Mouse (Mus musculus): ENCODE measurements around the gene Slit3.

The Slit3 gene

DNA sequence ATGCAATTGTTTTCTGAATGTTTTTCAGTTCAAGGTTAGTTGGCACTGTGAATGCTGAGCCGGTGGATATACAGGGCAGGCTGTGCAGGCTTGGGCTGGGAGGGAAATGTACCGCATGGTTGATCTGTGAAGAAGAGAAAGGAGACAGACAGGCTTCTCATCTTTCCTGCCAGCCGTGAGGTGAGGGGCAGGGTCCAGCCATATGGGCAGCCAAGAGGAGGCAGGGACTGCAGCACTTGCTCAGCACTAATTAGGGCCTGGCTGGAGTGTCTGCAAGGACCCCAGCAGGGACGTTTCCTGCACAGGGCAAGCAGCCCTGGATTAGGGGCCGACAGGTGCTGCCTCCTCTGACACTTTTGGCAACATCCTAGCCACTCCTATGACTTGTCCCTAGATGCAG is 184.1 kb downstream of the Slit3 start:
- no peak for DNase-seq (ENCODE audit: low spot score)

DNA sequence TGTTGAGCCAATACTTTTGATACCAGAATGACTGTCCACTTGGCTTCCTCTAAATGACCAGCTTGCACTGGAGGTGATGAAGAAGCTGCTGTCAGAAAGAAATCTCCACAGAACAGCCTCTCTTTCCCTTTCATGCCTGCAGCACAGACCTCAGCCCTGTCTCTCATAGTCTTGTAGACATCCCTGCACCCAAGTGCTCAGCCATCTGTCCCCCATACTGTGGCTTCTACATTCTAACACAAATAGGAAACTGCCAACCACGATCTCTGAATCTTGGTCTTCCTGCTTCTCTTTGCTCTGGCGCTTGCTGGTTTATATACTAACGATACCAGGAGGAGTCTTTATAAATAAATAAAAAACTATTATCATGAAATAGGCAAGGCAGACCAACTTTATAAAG is 184.9 kb downstream of the Slit3 start:
- DNase-seq (ENCODE audit: low spot score) = no peak

DNA sequence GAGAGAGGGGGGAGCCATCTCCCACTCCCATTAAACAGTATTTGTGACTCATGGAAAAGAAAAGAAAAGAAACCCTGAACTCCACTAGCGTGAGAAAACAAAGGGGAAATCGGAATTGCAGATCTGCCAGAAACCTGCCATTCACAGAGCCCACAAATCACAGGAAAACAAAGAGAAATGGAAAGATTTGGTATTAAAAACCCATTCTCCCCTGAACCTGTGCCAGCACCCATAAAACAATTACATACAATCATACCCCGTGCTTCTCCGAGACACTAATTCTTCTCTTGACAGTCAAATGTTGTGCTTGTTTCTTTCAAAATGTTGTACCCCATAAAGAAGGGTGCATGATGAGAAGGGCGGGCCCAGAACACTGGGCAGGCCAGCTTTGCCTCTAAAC is 185.9 kb downstream of the Slit3 start:
- no peak for DNase-seq (ENCODE audit: low spot score)

DNA sequence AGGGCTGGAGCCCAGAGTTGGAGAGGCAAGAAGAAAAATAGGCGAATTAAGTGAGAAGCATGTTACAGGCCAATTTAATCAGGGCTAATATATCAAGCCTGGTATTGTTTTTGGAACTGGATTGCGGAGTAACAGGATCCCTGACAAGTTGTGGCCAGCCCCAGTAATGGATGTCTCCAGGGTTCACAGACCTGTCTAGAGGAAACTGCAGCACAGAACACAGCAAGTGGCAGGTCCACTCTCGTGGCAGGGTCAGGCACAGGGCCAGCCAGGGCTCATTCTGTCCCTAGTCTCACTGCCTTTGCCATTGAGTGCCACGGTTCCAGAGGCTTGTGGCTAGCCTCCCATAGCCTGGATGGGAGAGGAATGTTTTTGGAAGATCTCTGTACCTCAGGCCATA is 187.0 kb downstream of the Slit3 start:
- no peak for DNase-seq (ENCODE audit: low spot score)

DNA sequence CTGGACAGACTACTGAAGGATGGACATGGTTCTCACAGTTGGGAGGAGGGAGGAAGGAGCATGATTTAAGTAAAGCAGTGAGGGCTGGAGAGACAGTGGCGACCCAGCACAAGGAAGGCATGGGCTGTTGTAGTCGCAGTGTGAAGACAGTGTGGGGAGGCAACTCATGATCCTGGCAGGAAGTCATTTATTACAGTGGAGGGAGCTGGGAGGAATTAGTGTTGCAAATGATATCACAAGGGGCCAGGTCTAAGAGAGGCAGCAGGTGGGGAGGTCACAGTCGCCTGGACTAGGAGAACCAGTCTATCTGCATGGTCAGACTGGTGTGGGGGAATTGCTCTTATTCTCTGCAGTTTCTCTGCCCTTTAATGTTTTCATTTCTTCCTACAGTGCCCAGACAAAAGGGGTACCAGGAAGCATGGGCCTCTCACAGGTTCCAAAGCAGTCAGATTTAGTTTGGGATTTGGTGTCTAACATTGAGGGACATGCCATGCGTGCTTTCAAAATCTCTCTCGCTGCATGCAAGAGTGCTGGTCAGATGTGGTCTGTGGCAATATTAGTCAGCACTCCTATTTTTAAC is 194.5 kb downstream of the Slit3 start:
- DNase-seq (ENCODE audit: low spot score) = no peak

DNA sequence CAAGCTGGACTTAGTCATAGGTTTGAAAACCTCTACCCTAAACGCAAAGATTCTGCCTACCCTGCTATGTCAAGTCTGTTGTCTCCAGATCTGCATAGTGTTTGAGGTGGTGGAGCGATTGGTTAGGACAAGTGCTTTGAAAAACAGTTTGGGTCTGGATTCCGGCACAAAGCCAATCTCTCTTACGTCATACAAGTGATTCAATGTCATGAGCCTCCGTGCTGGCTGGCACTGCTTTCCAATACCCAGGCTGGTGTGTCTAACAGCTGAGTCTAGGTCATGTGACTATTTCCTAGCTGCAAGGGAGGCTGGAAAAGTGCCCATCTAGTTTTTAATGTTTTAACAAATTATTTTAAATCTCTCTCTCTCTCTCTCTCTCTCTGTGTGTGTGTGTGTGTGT is 196.2 kb downstream of the Slit3 start:
- no peak for DNase-seq (ENCODE audit: low spot score)

DNA sequence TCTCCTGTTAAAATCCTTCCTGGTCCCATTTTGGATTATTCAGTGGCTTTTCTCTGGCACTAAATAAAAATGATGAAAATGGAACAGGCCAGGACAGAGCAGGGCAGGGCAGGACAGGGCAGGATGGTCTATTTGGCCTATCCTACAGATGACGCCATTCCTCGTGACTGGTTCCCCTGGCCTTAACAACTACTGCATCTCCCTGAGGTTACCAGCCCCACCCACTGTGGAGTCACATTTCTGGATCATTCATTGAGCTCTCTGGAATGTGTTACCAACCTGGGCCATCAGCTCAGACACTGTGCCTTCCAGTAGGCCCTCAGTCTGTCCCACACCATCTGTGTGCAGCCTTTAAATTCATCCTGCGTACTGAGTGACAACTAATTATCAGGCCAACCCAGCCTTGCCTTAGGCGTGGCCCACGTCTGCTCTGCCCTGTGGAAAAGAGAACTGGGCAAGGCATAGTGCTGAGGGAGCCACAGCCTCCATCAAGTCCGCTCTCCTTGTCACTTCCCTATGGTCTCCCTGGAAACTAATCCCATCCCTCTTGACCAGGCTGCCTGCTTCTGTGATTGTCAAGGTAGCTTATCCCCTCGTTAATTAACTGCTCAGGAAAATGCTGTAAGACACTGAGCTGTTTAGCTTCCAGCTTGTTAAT is 196.9 kb downstream of the Slit3 start:
- no peak for DNase-seq (ENCODE audit: low spot score)

DNA sequence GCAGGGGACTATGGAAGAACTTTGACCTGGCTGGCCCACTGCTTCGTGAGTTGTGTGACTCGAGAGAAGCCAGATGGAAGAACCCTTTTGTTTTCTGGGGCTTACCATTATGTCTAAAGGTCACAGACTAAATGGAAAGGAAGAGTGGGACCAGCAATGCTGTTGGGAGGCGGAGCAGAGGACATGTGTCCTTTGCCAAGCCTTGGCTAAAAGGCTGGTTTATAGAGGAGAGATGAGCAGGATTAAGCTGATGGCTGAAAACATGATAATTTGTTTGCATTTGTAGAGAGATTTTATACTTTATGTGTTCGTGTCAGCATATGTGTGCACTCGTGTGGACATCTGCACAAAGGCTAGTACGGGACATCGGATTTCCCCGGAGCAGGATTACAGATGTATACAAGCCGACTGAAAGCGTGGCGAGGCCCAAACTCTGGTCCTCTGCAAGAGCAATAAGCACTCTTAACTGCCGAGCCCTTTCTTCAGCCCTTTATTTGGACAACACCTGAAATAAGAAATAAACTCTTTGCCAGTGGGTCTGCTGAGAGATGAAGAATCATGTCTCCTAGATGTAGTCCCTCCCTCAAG is 197.5 kb downstream of the Slit3 start:
- no peak for DNase-seq (ENCODE audit: low spot score)

DNA sequence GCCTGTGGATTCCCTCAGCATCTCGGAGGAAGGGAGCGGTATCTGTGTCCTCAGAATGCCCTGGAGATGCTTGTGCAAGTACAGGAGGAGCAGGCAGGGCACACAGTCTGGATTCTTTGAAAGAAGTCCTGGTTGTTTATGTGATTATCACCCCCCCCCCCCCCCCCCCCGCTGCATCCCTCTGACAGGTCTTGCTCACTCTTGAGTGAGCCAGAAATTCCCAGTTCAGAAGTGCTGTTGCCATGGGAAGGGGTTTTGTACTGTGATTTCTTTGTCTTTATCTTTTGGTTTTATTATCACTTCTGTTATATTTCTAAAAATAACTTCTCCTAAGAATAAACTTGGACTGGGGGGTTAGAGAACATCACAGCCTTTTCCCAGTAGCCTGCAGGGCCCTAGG is 199.5 kb downstream of the Slit3 start:
- no peak for DNase-seq (ENCODE audit: low spot score)

DNA sequence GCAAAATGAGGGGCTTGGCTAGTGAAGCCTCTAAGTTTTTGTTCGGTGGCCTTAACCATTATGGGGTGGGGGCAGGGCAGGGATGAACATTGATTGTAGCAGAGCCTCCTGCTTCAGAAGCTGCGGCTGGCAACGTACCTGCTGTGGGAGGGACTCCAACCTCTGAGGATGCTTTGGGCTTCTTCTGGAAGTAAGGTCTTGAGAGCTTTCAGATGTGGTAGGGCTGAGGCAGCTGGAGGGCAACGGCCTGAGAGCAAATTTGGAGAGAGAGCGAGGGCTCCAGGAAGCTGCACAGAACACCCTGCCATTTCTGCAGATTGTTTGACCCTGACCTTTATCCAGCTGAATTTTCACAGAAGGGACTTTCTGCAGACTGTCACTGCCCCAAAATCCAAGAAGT is 203.4 kb downstream of the Slit3 start:
- DNase-seq (ENCODE audit: low spot score) = no peak

DNA sequence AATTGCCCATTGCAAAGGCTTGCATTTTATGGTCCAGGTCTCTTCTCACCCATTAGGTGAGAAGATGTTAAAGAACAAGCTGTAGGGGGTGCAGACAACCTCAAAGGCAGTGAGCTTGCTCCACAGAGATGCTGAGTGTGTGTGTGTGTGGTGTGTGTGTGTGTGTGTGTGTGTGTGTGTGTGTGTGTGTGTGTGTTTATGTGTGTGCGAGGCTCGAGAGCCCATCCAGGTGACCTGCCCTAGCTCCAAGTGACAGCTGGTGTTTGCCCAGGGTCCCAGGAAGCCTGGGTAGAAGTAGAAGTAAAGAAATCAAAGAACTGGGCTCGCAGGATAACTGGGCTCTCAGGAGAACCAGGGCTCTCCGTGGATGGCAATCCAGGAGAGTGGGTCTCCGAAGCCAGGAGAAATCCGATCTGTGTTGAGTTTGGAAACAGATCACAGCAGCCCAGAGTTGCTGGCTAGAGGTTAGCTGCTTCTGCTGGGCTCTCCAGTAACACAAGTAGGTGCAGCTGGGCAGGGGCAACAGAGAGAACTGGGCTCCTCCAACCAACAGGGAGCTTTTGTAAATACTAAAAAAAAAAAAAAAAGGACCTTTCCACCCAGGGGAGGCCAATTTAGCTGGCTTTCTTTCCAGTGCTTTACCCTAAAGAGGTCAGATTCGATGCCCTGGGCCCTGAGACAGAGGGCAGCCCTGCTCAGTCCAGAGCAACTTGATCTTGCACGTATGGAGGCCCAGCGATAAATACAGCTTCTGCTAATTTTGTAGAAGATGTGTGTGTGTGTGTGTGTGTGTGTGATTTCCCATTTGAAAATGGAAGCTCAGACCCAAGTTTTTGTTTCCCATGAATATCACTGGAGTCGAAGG is 204.3 kb downstream of the Slit3 start:
- no peak for DNase-seq (ENCODE audit: low spot score)

DNA sequence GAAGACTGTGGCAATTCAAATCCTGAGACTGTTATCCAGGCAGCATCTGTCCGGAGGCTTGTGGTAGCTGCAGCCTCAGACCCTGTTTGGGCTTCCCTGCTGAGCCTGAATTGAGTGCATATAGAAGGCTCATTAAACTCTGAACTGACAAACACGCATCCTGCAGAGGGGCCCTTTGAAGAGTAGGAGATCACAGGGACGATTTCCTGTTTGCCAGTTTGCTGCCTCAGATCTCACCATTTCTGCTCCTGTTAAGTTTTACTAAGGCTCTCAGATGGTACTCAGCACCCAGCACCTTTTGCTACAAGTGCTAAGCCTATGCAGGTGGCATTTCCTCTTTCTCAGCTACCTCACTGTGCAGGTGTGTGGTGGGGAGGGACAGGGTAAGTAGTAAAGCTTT is 205.3 kb downstream of the Slit3 start:
- DNase-seq (ENCODE audit: low spot score) = no peak

DNA sequence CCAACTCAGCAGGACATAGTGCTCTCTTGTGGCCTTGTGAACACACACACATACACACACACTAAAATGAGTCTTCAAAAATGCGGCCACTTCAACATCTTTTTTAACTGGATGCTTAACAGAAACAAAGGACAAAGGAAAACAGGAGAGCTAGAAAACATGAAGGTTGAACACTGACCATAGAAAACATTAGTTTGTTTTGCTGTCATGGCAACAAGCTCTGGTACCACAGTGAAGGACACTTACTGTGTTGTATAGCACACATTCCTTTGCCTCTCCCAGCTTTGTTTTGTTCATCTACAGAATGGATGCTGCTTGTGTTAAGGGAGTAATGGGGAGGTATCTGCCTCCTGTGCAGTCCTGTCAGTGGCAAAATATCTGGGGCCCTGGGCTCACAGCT is 206.9 kb downstream of the Slit3 start:
- no peak for DNase-seq (ENCODE audit: low spot score)

DNA sequence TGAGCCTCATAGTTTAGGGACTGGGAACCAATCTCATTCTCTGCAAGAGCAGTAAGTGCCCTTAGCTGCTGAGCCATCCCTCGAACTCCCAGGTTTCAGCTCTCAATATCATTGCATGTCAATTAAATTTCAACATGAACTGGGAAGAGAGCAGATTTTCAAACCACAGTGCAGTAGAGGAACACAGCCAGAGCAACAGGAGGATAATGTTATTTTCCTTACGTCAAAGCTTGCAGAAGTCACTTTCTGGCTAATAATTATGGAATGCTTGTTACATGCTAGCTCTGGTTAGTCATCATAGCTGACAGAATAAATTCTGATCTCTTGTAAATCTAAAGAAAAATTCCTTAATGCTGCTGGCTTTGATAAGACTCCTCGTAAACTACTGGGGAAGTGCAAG is 210.5 kb downstream of the Slit3 start:
- DNase-seq (ENCODE audit: low spot score) = no peak

DNA sequence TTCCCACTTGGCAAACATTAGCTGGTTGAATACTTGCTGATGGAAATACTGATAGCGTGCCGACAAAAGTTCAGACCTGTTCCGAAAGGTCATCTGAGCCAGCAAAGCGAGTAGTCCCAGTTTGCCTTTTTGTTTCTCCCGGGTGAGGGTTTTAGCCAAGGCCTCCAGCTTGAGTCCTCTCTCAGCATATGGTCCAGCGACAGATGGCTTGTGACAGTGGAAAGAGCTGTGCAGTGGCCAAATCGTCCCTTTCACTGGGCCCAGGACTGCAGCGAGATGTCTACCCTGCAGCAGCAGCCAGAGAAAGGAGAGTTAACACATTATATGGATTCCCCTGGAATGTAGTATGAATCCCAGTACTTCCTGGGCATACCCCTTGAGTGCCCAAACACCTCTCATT is 215.5 kb downstream of the Slit3 start:
- DNase-seq (ENCODE audit: low spot score) = no peak

DNA sequence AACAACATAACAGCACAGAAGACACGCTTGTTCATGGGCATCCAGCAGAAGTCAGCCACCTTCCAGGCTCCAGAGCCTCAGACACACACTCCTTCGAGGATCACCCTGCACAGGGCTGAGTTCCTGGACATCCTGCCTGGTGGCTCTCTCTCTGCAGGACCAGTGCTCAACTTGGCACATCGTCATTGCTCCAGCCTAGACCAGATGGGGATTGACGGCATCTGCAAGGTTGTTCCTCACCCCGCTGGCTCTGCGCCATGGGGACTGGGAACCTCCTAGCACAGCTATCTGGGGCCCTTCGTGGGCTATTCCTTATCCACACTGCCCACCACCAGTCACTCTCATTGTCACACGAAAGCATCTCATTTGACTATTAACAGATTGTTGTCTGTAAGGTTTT is 216.5 kb downstream of the Slit3 start:
- peak; percentile 62 for DNase-seq (ENCODE audit: low spot score)

DNA sequence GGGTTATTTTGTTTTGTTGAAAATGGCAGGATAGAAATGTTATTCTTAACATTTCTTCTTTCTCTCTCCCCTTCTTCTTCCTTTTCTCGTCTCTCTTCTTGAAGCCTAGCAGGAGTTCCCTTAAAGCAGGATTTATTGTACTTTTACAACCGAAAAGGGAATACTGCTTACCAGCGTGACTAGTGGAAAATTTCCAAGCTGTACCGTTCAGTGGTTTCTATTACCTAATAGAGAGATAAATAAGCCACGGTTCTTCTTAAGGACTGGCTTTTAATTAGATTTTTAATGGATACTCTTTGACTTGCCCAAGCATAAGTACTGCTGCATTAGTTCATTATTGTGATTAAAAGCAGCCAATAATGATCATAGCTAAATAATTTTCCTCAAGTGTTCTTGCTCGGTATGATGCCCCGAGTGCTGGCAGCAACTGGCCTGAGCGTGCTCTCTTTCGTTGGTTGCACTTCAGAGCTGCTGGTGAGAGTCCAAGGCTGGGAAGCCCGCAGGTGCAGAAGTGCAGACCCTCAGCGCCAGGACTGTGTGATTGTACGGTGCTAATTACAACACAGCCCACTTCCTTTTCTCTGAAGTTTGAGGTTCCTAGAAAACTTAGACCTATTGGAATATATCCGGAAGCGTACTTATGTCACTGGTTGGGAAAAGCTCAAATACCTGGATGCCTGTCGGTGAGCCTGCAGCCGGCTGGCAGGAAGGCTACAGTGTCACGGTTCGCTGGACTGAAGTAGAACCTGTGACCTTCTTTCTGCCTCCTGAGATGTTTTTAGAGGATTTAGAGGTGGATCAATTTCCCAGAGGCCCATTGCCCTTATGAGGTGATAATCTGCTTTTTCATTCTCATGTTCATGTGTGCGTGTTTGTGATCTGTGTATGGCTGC is 217.1 kb downstream of the Slit3 start:
- DNase-seq (ENCODE audit: low spot score) = no peak

DNA sequence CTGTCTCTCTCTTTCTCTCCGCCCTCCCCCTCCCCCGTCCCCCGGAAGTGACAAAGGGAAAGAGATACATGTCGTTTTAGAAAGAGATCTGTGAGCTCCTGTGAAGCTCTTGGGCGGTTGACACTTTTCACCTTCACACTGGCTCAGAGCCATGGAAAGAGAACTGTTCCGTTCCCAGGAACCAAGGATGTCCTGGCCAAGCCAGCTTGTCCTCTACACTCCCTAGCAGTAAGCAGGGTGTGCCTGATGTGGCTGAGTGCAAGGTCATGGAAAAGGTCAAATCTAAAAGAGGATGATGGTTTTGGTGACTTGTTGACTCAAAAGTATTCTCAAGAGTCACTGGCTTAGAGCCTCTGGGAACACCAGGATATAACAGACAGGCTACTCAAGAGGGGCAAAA is 219.7 kb downstream of the Slit3 start:
- no peak for DNase-seq (ENCODE audit: low spot score)

DNA sequence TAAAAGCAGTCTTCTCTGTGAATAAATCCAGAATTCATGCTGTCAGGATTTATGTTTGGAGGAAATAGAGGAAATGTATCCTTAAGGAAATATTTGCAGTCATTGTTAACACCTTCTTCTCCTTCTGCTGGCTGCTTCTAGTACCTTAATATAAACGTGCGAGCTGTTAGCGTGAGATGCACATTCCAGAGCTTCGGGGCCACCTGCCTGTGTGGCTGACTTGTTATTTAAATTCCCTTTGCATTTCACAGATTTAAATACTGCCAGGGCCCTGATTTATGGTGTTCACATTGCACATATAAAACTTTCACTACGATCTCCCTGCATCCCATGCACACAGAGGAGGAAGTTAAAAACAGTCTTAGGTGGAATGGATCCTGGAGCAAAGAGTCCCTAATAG is 221.5 kb downstream of the Slit3 start:
- DNase-seq (ENCODE audit: low spot score) = no peak

DNA sequence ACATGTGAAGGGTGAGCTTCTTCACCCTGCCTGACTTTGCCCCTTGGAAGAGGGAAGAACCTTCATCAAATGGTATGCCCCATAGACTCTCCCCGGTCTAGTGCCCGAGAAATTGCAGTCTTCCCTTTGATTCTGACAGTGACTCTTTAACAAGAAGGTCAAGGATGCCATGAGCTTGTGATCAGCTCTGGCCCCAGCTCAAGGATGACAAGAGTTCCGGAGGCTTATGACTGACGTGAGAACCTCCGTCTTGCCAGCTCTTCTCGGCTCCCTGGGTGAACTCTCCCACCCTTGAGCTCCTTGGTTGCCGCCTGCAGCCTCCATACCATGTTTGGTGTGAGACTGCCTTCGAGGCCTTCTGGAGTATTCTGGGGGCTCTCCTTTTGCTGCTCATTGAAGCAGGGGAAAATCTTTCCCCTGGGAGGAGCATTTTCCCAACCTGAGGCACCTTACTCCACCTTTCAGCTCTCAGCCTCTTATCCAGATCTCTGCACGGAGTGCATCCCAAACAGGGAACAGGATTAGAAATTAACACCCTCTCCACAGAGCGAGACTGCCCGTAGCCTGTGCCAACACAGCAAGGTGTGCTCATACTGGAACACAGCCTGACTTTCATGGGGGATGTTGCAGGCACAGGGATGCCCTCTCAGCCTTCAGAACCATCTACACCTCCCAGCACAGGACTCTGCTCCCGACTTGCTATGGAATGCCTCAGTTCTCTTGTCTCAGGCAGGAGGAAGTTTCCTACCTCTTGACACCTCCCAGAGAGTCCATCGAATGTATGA is 224.9 kb downstream of the Slit3 start:
- DNase-seq (ENCODE audit: low spot score) = no peak

DNA sequence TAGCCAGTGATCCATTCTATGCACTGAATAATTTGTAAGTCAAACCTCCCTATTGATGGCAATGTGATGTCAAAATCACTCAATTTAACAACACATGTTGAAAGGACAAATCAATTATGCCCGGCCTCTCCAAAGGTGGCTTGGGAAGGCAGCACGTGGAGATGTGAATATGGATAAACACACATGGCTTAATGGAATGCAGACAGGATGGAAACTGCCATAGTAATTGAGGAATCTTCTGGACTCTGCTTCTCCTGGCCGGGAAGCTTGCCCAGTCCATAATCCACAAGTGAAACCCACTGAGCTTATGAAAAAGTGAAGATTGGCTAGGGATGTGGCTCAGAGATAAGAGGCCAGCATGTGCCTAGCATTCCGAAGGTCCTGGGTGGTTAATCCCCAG is 227.1 kb downstream of the Slit3 start:
- DNase-seq (ENCODE audit: low spot score) = no peak

Measured in testis, postnatal 10 days (tissue).